Comparison of ENCODE assay signal across 15 mouse cellular contexts in the genomic region with DNA sequence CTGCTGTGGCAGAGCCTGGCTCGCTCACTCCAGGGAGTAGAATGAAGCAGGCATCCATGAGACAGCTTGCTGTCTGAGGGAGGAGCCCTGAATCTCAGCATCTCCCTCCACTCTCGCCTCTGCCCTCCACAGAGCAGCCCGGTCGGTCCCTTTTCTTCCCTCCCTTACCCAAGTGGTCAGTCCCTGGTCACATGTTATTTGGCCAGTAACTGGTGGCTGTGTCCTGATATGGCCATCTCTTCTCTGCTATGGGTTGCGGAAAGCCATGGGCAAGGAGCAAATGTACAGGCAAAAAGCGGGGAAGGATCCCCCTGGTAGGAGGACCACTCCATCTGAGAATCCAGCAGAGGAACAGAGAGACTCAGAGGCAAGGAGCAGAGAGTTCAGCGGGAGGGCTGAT. TPM values are rescaled to one million over a fixed set of nuclear protein-coding genes. Genes with fewer than 3 reads are reported as not detected.
A peak's percentile ranks its signal among the peaks of the same experiment; 100 is the strongest.
DNase-seq lines count a peak whose midpoint lies in the region; ATAC-seq lines count a peak whose summit lies in the region.
"Had no signal": no experiment of that assay in that cellular context is flagged by ENCODE, and none has a peak within 500 bp of the region (broad histone marks: within the 10 kb centered on the region; RNA-seq: fewer than 3 reads in every experiment).

No protein-coding gene starts in this region.

- H3K27me3 ChIP-seq in heart, embryonic 13.5 days (replicated peaks): peaks cover 44% of the 10 kb centered on the region
- H3K27me3 ChIP-seq in heart, embryonic 10.5 days (ENCODE audit: insufficient read depth, poor library complexity, severe bottlenecking): peaks cover 28% of the 10 kb centered on the region
- peaks cover 3% of the 10 kb centered on the region; the same call in 1 of the 2 replicates for H3K27me3 ChIP-seq in midbrain, embryonic 11.5 days (ENCODE audit: control insufficient read depth, insufficient read depth, low read length)
- peaks cover 23% of the 10 kb centered on the region for H3K27me3 ChIP-seq in midbrain, embryonic 13.5 days
- H3K27me3 ChIP-seq in limb, embryonic 10.5 days (ENCODE audit: low read depth, poor library complexity, severe bottlenecking): peaks cover 31% of the 10 kb centered on the region

- no peak for DNase-seq in heart, embryonic 10.5 days (ENCODE audit: low spot score)
- DNase-seq in midbrain, embryonic 11.5 days (ENCODE audit: low spot score, missing footprints): peak; percentile 74
- no peak for DNase-seq in limb, embryonic 10.5 days (ENCODE audit: low spot score)
- DNase-seq in urinary bladder, postnatal 10 days (ENCODE audit: low spot score): no peak
- no peak for DNase-seq in adrenal gland, postnatal 14 days
- DNase-seq: adrenal gland, postnatal 10 days; cerebellum, postnatal 14 days; kidney, adult 9 months had no signal

- H3K36me3 ChIP-seq in heart, embryonic 13.5 days: no peaks in the 10 kb centered on the region
- H3K36me3 ChIP-seq in heart, embryonic 10.5 days: no peaks in the 10 kb centered on the region
- H3K36me3 ChIP-seq in midbrain, embryonic 11.5 days (ENCODE audit: control insufficient read depth, insufficient read depth, low read length): no peaks in the 10 kb centered on the region
- no peaks in the 10 kb centered on the region for H3K36me3 ChIP-seq in midbrain, embryonic 13.5 days
- H3K36me3 ChIP-seq in limb, embryonic 10.5 days: no peaks in the 10 kb centered on the region
- H3K36me3 ChIP-seq: midbrain, embryonic 10.5 days had no signal

- H3K9me3 ChIP-seq in heart, embryonic 13.5 days: no peaks in the 10 kb centered on the region
- no peaks in the 10 kb centered on the region for H3K9me3 ChIP-seq in heart, embryonic 10.5 days
- H3K9me3 ChIP-seq in midbrain, embryonic 11.5 days (ENCODE audit: control insufficient read depth, low read length): no peaks in the 10 kb centered on the region
- no peaks in the 10 kb centered on the region for H3K9me3 ChIP-seq in midbrain, embryonic 13.5 days
- no peaks in the 10 kb centered on the region for H3K9me3 ChIP-seq in limb, embryonic 10.5 days (replicated peaks)
- H3K9me3 ChIP-seq: midbrain, embryonic 10.5 days had no signal

- no peak overlapping the region for H3K9ac ChIP-seq in heart, embryonic 13.5 days
- H3K9ac ChIP-seq in midbrain, embryonic 11.5 days (ENCODE audit: low read length): no peak overlapping the region
- no peak overlapping the region for H3K9ac ChIP-seq in midbrain, embryonic 13.5 days (replicated peaks)
- H3K9ac ChIP-seq: lung, embryonic 14.5 days had no signal

- H3K4me2 ChIP-seq in heart, embryonic 13.5 days: peak overlapping the region; percentile 73; the same call in 1 of the 2 replicates
- no peak overlapping the region for H3K4me2 ChIP-seq in midbrain, embryonic 11.5 days
- H3K4me2 ChIP-seq in midbrain, embryonic 13.5 days (replicated peaks): no peak overlapping the region

- H3K4me1 ChIP-seq in heart, embryonic 13.5 days: peaks cover 9% of the 10 kb centered on the region
- peaks cover 16% of the 10 kb centered on the region for H3K4me1 ChIP-seq in heart, embryonic 10.5 days
- no peaks in the 10 kb centered on the region for H3K4me1 ChIP-seq in midbrain, embryonic 11.5 days (ENCODE audit: control insufficient read depth, insufficient read depth, low read length)
- H3K4me1 ChIP-seq in midbrain, embryonic 13.5 days (replicated peaks): peaks cover 7% of the 10 kb centered on the region; the same call in 1 of the 2 replicates
- H3K4me1 ChIP-seq in limb, embryonic 10.5 days: peaks cover 7% of the 10 kb centered on the region

- no peak for ATAC-seq in heart, embryonic 13.5 days (ENCODE audit: extremely low read depth, insufficient number of reproducible peaks, low FRiP score, low TSS enrichment)
- no peak for ATAC-seq in midbrain, embryonic 11.5 days (ENCODE audit: low FRiP score)
- no peak for ATAC-seq in midbrain, embryonic 13.5 days
- peak; percentile 30 for ATAC-seq in megakaryocyte, adult 5-6 weeks (ENCODE audit: poor library complexity, severe bottlenecking)
- ATAC-seq: hindbrain, postnatal 0 days had no signal

- 56% methylated on average over 7 of the region's 7 CpGs for WGBS in heart, embryonic 13.5 days
- WGBS in heart, embryonic 10.5 days: 51% methylated on average over 7 of the region's 7 CpGs
- 63% methylated on average over 7 of the region's 7 CpGs for WGBS in midbrain, embryonic 11.5 days
- WGBS in midbrain, embryonic 13.5 days: 61% methylated on average over 7 of the region's 7 CpGs
- WGBS in limb, embryonic 10.5 days: 59% methylated on average over 7 of the region's 7 CpGs

- peak overlapping the region; percentile 51; the same call in 1 of the 2 replicates for H3K4me3 ChIP-seq in heart, embryonic 13.5 days
- H3K4me3 ChIP-seq in heart, embryonic 10.5 days: no peak overlapping the region
- H3K4me3 ChIP-seq in midbrain, embryonic 11.5 days (ENCODE audit: low read depth, low read length): no peak overlapping the region
- H3K4me3 ChIP-seq in midbrain, embryonic 13.5 days (replicated peaks): no peak overlapping the region
- 0 out of 2 replicates have a peak overlapping the region, but pooled peaks have one; percentile 10 for H3K4me3 ChIP-seq in limb, embryonic 10.5 days

- no peak overlapping the region for H3K27ac ChIP-seq in heart, embryonic 13.5 days (replicated peaks)
- H3K27ac ChIP-seq in heart, embryonic 10.5 days: no peak overlapping the region
- H3K27ac ChIP-seq in midbrain, embryonic 11.5 days (ENCODE audit: low read depth, low read length): no peak overlapping the region
- H3K27ac ChIP-seq in midbrain, embryonic 13.5 days: no peak overlapping the region
- H3K27ac ChIP-seq in limb, embryonic 10.5 days: no peak overlapping the region
- H3K27ac ChIP-seq: hindbrain, postnatal 0 days; left cerebral cortex, adult 2 months; midbrain, embryonic 10.5 days had no signal

RNA-seq across cellular contexts. Expression of a gene that starts 1.0 kb away (rescaled TPM):
- polyA plus RNA-seq in heart, embryonic 13.5 days (2015; fragmentation: Nextera tagmentation; extraction: Ambion mirVana): 1.1 TPM in 2 replicates
- 0.27 and 0.40 TPM in 2 replicates for polyA plus RNA-seq in heart, embryonic 10.5 days (2016; fragmentation: Nextera tagmentation; extraction: Ambion mirVana)
- polyA plus RNA-seq in midbrain, embryonic 11.5 days (2014; fragmentation: Nextera tagmentation; extraction: Ambion mirVana): 1.1 TPM in 2 replicates
- 0.46 and 0.67 TPM in 2 replicates for polyA plus RNA-seq in midbrain, embryonic 13.5 days (2015; fragmentation: Nextera tagmentation; extraction: Ambion mirVana)
- polyA plus RNA-seq in limb, embryonic 10.5 days (2016; fragmentation: Nextera tagmentation; extraction: Ambion mirVana): 0.36 and 0.53 TPM in 2 replicates
- total RNA-seq in megakaryocyte, adult 5-6 weeks (2015): 129 and 136 TPM in 2 replicates
- 84.4 and 95.0 TPM in 2 replicates for total RNA-seq in megakaryocyte, adult 5-6 weeks (2017)
- 2.0 and 4.9 TPM in 2 replicates for total RNA-seq in adrenal gland, postnatal 14 days (2021)

RNA-seq across cellular contexts. Expression of a gene that starts 27.0 kb away (rescaled TPM):
- polyA plus RNA-seq in heart, embryonic 13.5 days (2015; fragmentation: Nextera tagmentation; extraction: Ambion mirVana): 80.2 and 81.2 TPM in 2 replicates
- 107 and 131 TPM in 2 replicates for polyA plus RNA-seq in heart, embryonic 10.5 days (2016; fragmentation: Nextera tagmentation; extraction: Ambion mirVana)
- polyA plus RNA-seq in midbrain, embryonic 11.5 days (2014; fragmentation: Nextera tagmentation; extraction: Ambion mirVana): 164 TPM in 2 replicates
- polyA plus RNA-seq in midbrain, embryonic 13.5 days (2015; fragmentation: Nextera tagmentation; extraction: Ambion mirVana): 58.2 and 58.6 TPM in 2 replicates
- polyA plus RNA-seq in limb, embryonic 10.5 days (2016; fragmentation: Nextera tagmentation; extraction: Ambion mirVana): 188 and 199 TPM in 2 replicates
- total RNA-seq in megakaryocyte, adult 5-6 weeks (2015): 28.0 and 28.7 TPM in 2 replicates
- total RNA-seq in megakaryocyte, adult 5-6 weeks (2017): 22.3 and 27.9 TPM in 2 replicates
- total RNA-seq in adrenal gland, postnatal 14 days (2021): 15.9 and 16.6 TPM in 2 replicates

RNA-seq across cellular contexts. Expression of a gene that starts 38.1 kb away (rescaled TPM):
- 6.1 TPM in 2 replicates for polyA plus RNA-seq in heart, embryonic 13.5 days (2015; fragmentation: Nextera tagmentation; extraction: Ambion mirVana)
- 6.2 and 7.3 TPM in 2 replicates for polyA plus RNA-seq in heart, embryonic 10.5 days (2016; fragmentation: Nextera tagmentation; extraction: Ambion mirVana)
- polyA plus RNA-seq in midbrain, embryonic 11.5 days (2014; fragmentation: Nextera tagmentation; extraction: Ambion mirVana): 2.1 and 2.4 TPM in 2 replicates
- polyA plus RNA-seq in midbrain, embryonic 13.5 days (2015; fragmentation: Nextera tagmentation; extraction: Ambion mirVana): 0.61 and 0.82 TPM in 2 replicates
- polyA plus RNA-seq in limb, embryonic 10.5 days (2016; fragmentation: Nextera tagmentation; extraction: Ambion mirVana): 4.6 and 6.1 TPM in 2 replicates
- 3.0 and 4.5 TPM in 2 replicates for total RNA-seq in megakaryocyte, adult 5-6 weeks (2015)
- 3.9 and 4.3 TPM in 2 replicates for total RNA-seq in megakaryocyte, adult 5-6 weeks (2017)
- 2.1 and 3.3 TPM in 2 replicates for total RNA-seq in adrenal gland, postnatal 14 days (2021)

RNA-seq across cellular contexts. Expression of a gene that starts 47.8 kb away (rescaled TPM):
- polyA plus RNA-seq in heart, embryonic 13.5 days (2015; fragmentation: Nextera tagmentation; extraction: Ambion mirVana): 30.1 and 32.8 TPM in 2 replicates
- polyA plus RNA-seq in heart, embryonic 10.5 days (2016; fragmentation: Nextera tagmentation; extraction: Ambion mirVana): 43.1 and 49.1 TPM in 2 replicates
- 118 and 119 TPM in 2 replicates for polyA plus RNA-seq in midbrain, embryonic 11.5 days (2014; fragmentation: Nextera tagmentation; extraction: Ambion mirVana)
- 59.8 and 60.4 TPM in 2 replicates for polyA plus RNA-seq in midbrain, embryonic 13.5 days (2015; fragmentation: Nextera tagmentation; extraction: Ambion mirVana)
- polyA plus RNA-seq in limb, embryonic 10.5 days (2016; fragmentation: Nextera tagmentation; extraction: Ambion mirVana): 79.7 and 80.9 TPM in 2 replicates
- total RNA-seq in megakaryocyte, adult 5-6 weeks (2015): 25.7 and 29.6 TPM in 2 replicates
- total RNA-seq in megakaryocyte, adult 5-6 weeks (2017): 46.1 and 50.1 TPM in 2 replicates
- 38.6 and 46.8 TPM in 2 replicates for total RNA-seq in adrenal gland, postnatal 14 days (2021)

Comparison
In these comparisons a context has a peak if more than half of its experiments do, and no peak if none do; other contexts are left out.
1. H3K4me3 ChIP-seq: peak in heart, embryonic 13.5 days (single experiment) and limb, embryonic 10.5 days (single experiment); none in heart, embryonic 10.5 days (single experiment), midbrain, embryonic 11.5 days (single experiment) and midbrain, embryonic 13.5 days (single experiment).